Mouse (Mus musculus) forebrain, embryonic 16.5 days (tissue): ENCODE measurements around the gene Ppp1r37. TPM values are rescaled to one million over a fixed set of nuclear protein-coding genes. Genes with fewer than 3 reads are reported as not detected.

Source experiments
- ATAC-seq: fragments of 200-750 bp; cut with Nextera tagmentation; 2 replicates; pipeline ENCODE4 v1.8.0; 2017; ENCODE audit warnings: mild to moderate bottlenecking, moderate library complexity
- H3K27ac ChIP-seq: fragments of 300-500 bp; sonication (generic); 2 replicates; pipeline ENCODE4 v1.5.1; 2014; ENCODE audit warnings: low read length, control low read depth
- H3K27me3 ChIP-seq: fragments of 300-500 bp; sonication (generic); replicated peaks from 2 replicates; pipeline ENCODE4 v1.6.1; 2014; ENCODE audit warnings: low read length; ENCODE audit not compliant: control insufficient read depth, insufficient read depth
- H3K36me3 ChIP-seq: fragments of 300-500 bp; sonication (generic); 2 replicates; pipeline ENCODE4 v1.6.1; 2014; ENCODE audit not compliant: control insufficient read depth, insufficient read depth
- H3K4me1 ChIP-seq: fragments of 300-500 bp; sonication (generic); replicated peaks from 2 replicates; pipeline ENCODE4 v1.6.1; 2014; ENCODE audit warnings: low read length; ENCODE audit not compliant: control insufficient read depth, insufficient read depth
- H3K4me2 ChIP-seq: fragments of 300-500 bp; sonication (generic); 2 replicates; pipeline ENCODE4 v1.6.1; 2014; ENCODE audit warnings: mild to moderate bottlenecking, low read length, control low read depth
- H3K4me3 ChIP-seq: fragments of 300-500 bp; sonication (generic); replicated peaks from 2 replicates; pipeline ENCODE4 v1.5.1; 2014; ENCODE audit warnings: mild to moderate bottlenecking, low read length, control low read depth
- H3K9ac ChIP-seq: fragments of 300-500 bp; sonication (generic); replicated peaks from 2 replicates; pipeline ENCODE4 v1.6.1; 2014; ENCODE audit warnings: low read depth, low read length, control low read depth
- H3K9me3 ChIP-seq: fragments of 300-500 bp; sonication (generic); 2 replicates; pipeline ENCODE4 v1.6.1; 2016; ENCODE audit warnings: low read length; ENCODE audit not compliant: control insufficient read depth
- WGBS: fragments of 180-500 bp; shearing (Covaris S2); extraction: QIAGEN DNeasy Blood & Tissue Kit; methylation state at CpG from one replicate; pipeline ENCODE4 v1.1.7; 2014; 5-methylcytosine and 5-hydroxymethylcytosine counted together
- polyA plus RNA-seq: library from polyadenylated mRNA; unstranded; fragments of >200 nt; fragmentation: Nextera tagmentation; extraction: Ambion mirVana; gene quantifications from 2 replicates; pipeline ENCODE4 v1.2.1, GENCODE M21; 2015

Ppp1r37 gene
- polyA plus RNA-seq, 1 experiment from 2014 or later: 38.8 TPM

DNA sequence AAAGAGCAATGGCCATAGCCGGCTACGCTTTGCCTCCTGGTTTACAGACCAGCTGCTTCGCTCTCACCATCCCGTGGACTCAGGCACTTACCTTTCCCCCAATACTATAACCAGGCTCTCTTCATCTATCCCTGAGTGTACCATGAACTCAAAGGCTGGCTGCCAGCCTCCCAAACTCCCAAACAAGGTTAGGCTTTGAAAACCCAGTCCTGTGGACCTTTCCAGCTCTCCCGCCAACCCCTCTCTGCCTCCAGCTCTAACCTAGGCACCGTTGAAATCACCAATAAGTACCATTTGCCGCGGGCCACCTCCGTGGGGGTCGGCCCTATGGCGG is 1.5 kb downstream of the Ppp1r37 start:
- Histone ChIP-seq H3K9me3 (0 out of 2 replicates have a peak, but pooled peaks cover 3% of the 10 kb centered on the region), H3K4me3 (peak overlapping the region; percentile 98), H3K4me1 (peaks cover 43% of the 10 kb centered on the region), H3K27ac (peak overlapping the region; percentile 96), H3K36me3 (peaks cover 12% of the 10 kb centered on the region), H3K4me2 (peak overlapping the region; percentile 97), H3K9ac (peak overlapping the region; percentile 92), H3K27me3 (no peaks in the 10 kb centered on the region)
- ATAC-seq: no peak
- 0% methylated on average over 11 of the region's 11 CpGs for WGBS

DNA sequence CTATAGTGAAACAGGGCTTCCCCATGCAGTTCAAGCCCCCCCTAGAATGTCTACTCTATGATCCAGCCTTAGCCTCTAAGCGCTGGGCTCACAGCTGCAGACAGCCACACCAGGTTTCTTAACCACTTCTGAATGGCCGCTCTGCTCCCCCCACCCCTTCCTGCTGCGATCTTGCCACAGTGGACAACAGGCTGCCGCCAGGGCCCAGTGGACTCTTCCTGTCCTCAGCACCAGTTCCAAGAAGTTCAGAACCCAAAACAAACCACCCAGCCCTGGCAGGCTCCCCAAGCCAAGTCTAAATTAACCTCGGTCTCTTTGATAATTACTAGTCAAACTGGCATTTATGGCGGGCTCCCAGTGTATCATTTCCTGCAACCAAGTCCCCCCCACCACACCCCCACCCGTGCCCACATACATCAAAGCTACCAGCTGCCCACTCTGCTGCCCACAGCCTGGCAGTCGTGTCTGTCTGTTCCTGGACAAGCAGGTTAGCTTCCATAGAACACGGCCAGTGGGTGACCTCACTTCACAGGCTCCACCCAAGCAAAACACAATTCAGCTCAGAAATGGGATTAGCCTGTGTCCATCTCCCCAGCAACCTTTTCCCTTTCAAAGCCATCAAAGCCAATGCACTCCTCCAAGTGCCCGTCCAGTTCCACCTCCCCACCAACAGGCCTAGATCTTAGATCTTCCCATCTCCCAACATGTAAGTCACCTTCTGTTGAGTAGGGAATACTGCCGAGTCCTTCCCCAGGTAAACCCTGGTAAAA is 2.2 kb downstream of the Ppp1r37 start:
- no peak overlapping the region for H3K27ac ChIP-seq
- peaks cover 43% of the 10 kb centered on the region for H3K4me1 ChIP-seq
- 21% methylated on average over 11 of the region's 11 CpGs for WGBS
- peak overlapping the region; percentile 92 for H3K9ac ChIP-seq
- H3K36me3 ChIP-seq: peaks cover 12% of the 10 kb centered on the region
- H3K4me3 ChIP-seq: peak overlapping the region; percentile 98
- H3K9me3 ChIP-seq: 0 out of 2 replicates have a peak, but pooled peaks cover 3% of the 10 kb centered on the region
- no peaks in the 10 kb centered on the region for H3K27me3 ChIP-seq
- H3K4me2 ChIP-seq: peak overlapping the region; percentile 97
- ATAC-seq: no peak

DNA sequence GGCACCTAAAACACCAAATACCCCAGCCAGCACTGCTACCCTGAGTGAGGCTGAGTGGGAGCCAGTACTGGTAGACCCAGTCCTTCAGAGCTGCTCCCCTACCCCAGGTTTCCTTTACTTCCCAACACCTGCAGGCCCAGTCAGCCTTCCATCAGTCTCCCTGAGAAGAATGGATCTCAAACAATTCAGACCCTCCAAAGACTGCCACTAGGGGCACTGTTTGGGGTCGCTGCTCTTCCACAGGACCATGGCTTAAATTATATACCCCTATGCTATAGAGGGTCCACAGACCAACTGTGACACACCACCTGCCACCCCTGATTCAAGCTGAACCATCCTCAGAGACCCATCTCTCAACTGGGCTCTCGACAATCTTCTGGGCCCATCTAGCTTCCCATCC is 3.9 kb downstream of the Ppp1r37 start:
- Histone ChIP-seq H3K4me2 (no peak overlapping the region), H3K4me3 (no peak overlapping the region), H3K27ac (no peak overlapping the region), H3K27me3 (no peaks in the 10 kb centered on the region), H3K9me3 (no peaks in the 10 kb centered on the region), H3K9ac (no peak overlapping the region), H3K4me1 (peaks cover 43% of the 10 kb centered on the region), H3K36me3 (no peaks in the 10 kb centered on the region; the same call in 1 of the 2 replicates)
- no peak for ATAC-seq
- 29% methylated on average over 2 of the region's 2 CpGs for WGBS

DNA sequence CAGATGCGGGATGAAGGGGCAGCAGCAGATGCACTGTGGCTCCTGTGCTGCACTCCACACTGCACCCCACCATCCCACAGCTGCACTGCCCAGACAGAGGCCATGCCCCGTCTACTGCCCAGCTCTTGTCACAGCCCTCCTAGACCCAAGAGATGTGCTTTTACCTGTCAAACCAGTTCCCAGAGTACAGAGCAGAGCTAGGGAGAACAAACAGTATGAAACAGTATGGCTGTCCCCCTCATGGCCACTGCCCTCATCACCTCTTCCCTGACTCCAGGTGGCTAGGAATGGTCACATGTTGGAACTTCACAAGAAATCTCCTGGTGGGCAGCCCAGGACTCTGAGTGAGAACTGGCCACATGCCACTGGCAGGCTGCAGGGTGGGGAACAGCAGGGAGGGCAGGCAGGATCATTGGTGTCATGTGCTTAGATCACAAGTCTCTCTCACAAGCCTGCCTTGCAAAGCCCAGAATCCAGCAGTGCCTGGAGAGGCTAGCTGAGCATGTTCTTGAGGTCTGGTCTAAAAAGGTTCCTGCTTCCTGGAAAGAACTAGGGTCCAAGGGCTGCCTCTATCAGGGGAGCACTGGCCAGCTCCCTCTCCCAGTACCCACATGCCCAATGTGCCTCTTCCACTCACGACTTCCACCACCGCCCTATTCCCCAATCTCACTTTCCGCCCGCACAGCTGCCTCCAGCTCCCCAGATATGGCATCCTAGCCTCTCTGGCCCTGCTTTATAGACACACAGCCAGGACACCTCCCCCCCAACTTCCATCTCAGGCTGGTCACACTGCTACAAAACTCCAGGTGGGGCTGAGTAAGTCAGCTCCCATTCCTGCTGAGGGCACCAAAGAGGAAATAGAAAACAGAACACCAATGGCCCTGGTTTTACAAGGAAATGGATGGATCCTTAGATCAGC is 4.6 kb downstream of the Ppp1r37 start:
- no peak overlapping the region for H3K27ac ChIP-seq
- H3K36me3 ChIP-seq: no peaks in the 10 kb centered on the region
- H3K4me1 ChIP-seq: peaks cover 40% of the 10 kb centered on the region
- H3K9me3 ChIP-seq: no peaks in the 10 kb centered on the region
- 94% methylated on average over 6 of the region's 6 CpGs for WGBS
- no peaks in the 10 kb centered on the region for H3K27me3 ChIP-seq
- no peak for ATAC-seq
- no peak overlapping the region for H3K9ac ChIP-seq
- no peak overlapping the region for H3K4me2 ChIP-seq
- no peak overlapping the region for H3K4me3 ChIP-seq

DNA sequence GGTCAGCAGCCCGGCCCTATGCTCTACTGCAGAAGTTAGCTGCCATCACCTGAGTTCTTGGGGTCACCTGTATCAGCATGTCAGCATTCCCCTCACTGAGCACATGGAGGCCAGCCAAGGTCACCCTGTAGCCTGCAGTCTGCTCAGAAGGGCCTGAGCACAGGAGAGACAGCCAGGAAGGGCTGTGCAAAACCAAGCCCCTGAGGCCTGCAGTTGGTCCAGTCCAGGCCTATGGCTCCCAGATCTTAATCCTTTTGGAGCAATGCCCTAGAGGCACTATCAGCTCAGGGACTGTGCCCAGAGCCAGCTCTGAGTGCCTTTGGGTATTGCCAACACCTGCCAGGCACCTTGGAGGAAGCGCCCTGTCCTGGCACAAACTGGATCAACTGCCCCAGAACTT is 5.8 kb downstream of the Ppp1r37 start:
- H3K9ac ChIP-seq: no peak overlapping the region

DNA sequence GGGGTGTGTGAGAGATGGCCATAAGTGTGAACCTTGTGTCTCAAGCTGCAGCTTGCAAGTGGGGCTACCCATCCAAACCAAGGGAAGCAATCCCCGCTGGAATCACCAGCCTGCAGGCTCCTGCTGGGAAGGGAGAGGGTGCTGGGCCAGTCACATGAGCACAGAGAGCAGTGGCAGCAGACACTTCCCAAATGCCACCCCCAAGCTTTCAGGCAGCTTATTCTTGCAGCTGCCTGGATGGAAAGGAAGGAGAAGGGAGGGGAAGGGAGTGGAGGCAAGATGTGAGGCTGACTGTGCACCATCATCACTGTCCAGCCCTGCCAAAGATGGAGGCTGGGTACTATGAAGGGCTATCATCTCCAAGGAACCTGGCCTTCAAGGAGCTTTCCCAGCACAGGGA is 8.7 kb downstream of the Ppp1r37 start:
- Histone ChIP-seq H3K9me3 (no peaks in the 10 kb centered on the region), H3K4me3 (no peak overlapping the region), H3K4me2 (no peak overlapping the region), H3K36me3 (no peaks in the 10 kb centered on the region), H3K4me1 (peaks cover 13% of the 10 kb centered on the region), H3K27me3 (no peaks in the 10 kb centered on the region), H3K27ac (no peak overlapping the region), H3K9ac (no peak overlapping the region)
- 90% methylated on average over 1 of the region's 1 CpGs for WGBS
- no peak for ATAC-seq

More for the DNA sequence above, 5.8 kb downstream of the Ppp1r37 start:
- ATAC-seq: no peak
- Histone ChIP-seq H3K27me3 (no peaks in the 10 kb centered on the region), H3K4me3 (no peak overlapping the region), H3K4me1 (peaks cover 35% of the 10 kb centered on the region), H3K27ac (no peak overlapping the region), H3K36me3 (no peaks in the 10 kb centered on the region), H3K4me2 (no peak overlapping the region), H3K9me3 (no peaks in the 10 kb centered on the region)
- WGBS: 94% methylated on average over 2 of the region's 2 CpGs

DNA sequence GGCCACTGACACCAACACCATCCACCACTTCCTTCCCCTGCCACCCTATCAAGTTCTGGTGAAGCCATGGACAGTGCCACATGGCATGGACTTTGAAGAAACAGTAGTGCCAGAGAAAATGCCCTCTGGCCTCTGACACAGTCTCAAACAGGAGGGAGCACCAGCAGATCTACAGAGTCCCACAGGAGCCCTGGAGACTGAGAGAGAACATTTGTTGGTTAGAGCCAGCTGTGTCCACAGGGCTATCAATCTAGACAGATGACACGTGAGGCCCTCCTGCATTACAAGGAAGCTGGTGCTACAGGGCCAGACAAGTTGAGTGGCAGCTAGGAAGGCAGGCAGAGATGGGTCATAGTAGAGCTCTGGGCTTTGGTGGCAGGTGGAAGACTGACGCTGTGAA is 10.4 kb downstream of the Ppp1r37 start:
- 81% methylated on average over 2 of the region's 2 CpGs for WGBS
- ATAC-seq: no peak
- Histone ChIP-seq H3K4me3 (no peak overlapping the region), H3K27me3 (no peaks in the 10 kb centered on the region), H3K4me1 (peaks cover 2% of the 10 kb centered on the region; the same call in 1 of the 2 replicates), H3K27ac (no peak overlapping the region), H3K9ac (no peak overlapping the region), H3K9me3 (no peaks in the 10 kb centered on the region), H3K4me2 (no peak overlapping the region), H3K36me3 (no peaks in the 10 kb centered on the region)

DNA sequence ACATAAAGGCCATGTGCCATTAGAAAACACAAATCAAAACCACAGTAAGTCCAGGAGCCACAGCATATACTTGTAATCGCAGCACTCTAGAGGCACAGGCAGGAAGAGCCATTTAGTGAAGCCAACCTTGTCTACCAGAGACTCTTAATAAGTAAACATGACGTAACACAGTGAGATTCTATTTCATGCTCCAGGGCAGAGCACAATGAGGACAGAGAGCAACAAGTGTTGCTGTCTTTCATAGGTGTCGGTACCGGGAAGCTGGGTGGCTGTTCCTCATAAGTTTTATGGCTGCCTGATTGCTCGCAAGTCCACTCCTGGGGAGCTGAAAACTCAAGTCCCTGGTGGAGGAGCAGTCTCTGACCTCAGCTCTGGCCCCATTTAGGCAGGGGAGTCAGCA is 11.2 kb downstream of the Ppp1r37 start:
- Histone ChIP-seq H3K9me3 (no peaks in the 10 kb centered on the region), H3K4me3 (no peak overlapping the region), H3K4me1 (no peaks in the 10 kb centered on the region), H3K36me3 (no peaks in the 10 kb centered on the region), H3K4me2 (no peak overlapping the region), H3K9ac (no peak overlapping the region), H3K27me3 (no peaks in the 10 kb centered on the region), H3K27ac (no peak overlapping the region)
- no peak for ATAC-seq
- WGBS: 93% methylated on average over 5 of the region's 5 CpGs

DNA sequence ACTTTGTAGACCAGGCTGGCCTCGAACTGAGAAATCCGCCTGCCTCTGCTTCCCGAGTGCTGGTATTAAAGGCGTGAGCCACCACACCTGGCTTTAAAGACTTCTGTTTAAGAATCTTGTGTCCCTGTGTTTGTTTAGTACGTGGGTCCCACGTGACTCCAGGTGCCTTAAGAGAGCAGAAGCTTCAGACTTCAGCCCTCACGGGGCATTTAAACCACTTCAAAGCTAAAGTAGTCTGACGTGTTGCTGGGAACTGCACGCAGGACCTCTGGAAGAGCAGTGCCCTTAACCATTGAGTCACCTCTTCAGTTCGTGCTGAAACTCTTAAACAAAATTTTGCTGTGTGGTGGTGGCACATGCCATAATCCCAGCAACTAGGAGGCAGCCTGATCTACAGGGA is 13.5 kb downstream of the Ppp1r37 start:
- no peak overlapping the region for H3K4me3 ChIP-seq
- H3K4me1 ChIP-seq: peaks cover 8% of the 10 kb centered on the region
- no peak overlapping the region for H3K27ac ChIP-seq
- no peaks in the 10 kb centered on the region for H3K36me3 ChIP-seq
- no peaks in the 10 kb centered on the region for H3K9me3 ChIP-seq
- no peak overlapping the region for H3K9ac ChIP-seq
- no peak for ATAC-seq
- no peak overlapping the region for H3K4me2 ChIP-seq
- WGBS: 91% methylated on average over 10 of the region's 10 CpGs
- H3K27me3 ChIP-seq: no peaks in the 10 kb centered on the region
